In the genomic region with DNA sequence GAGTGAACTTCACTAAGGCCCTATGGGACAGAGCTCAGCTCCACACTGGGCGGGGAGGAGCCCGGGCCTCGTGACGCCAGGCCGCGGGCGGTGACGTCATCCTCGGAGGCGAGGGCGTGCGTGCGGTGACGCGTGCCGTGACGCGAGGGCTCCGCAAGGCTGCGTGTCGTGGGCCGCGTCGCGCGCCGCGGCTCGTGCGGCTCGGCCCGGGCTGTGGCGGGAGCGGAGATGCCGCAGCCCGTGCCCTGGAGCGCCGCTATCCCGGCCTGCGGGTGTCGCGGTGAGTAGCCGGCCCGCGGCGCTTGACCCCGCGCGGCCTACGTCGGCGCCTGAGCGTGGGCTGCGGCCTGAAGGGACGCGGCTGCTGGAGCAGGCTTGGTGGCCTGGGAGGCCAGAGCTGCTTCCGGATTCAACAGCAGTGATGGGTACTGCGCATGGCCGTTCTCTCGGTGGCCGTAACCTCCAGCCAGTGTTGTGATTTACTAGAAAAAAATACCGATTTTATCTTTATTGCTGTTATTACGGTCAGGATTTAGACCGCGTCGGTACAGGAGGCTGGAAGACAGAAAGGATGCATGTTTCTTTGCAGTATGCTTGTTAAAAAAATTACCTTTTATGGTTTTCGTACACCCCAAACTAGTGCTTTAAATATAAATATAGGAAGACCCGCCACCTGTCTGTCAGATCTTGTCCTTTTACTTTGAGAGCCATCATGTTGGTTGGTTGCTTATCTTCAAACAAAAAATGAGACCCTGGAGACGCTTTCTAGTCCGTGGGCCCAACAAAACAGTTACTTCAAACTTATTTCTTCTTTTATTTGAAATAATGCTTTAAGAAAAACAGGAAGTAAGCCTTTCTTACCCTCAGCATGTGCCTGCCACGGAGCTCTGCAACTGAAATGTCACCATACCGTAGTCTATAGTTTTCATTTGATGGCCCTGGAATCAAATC, we compare ENCODE assay signal across 1 mouse cellular context.
TF ChIP-seq lines count a peak whose summit lies in the region.

A gene (minus strand): TSS at position 402 of the 951 bp plus-strand sequence.

TF ChIP-seq in MEL, 35 proteins besides CTCF, POLR2A, EP300 and RAD21 (continued from another document):
- peak; percentile 57 for TF ChIP-seq MXI1 (IDR thresholded peaks at IDR 0.05; ENCODE audit: low read depth, low read length)
- no peak for TF ChIP-seq ZKSCAN1 (IDR thresholded peaks at IDR 0.05; ENCODE audit: low read depth, low read length)
- TF ChIP-seq NELFE (IDR thresholded peaks at IDR 0.05; ENCODE audit: low read depth, low read length): peak; percentile 57
- peak; percentile 55; the same call in 1 of the 2 replicates for TF ChIP-seq NRF1 (IDR thresholded peaks at IDR 0.05; ENCODE audit: insufficient read depth, low read depth, low read length, poor library complexity, severe bottlenecking)
- peak; percentile 57 for TF ChIP-seq ZNF384 (IDR thresholded peaks at IDR 0.05; ENCODE audit: low read depth, low read length)
- TF ChIP-seq CHD1 (IDR thresholded peaks at IDR 0.05; ENCODE audit: low read depth, low read length): no peak
- peak; percentile 25; the same call in 1 of the 2 replicates for TF ChIP-seq GATA1 (IDR thresholded peaks at IDR 0.05; ENCODE audit: low read depth, low read length)
- no peak for TF ChIP-seq TBP (IDR thresholded peaks at IDR 0.05; ENCODE audit: low read depth, low read length)
